Mouse (Mus musculus) lung, postnatal 4 days (tissue): ENCODE measurements around the gene Inppl1.

ENCODE experiments used
- DNase-seq, 2 experiments: peaks; one replicate each; pipeline ENCODE4 v3.0.0; 2021

The Inppl1 gene

GRCm38 (mm10) chr7:101837154-101837605 is 849 bp downstream of the Inppl1 start:
- no peak for DNase-seq

GRCm38 (mm10) chr7:101836271-101837153 is 1.5 kb downstream of the Inppl1 start:
- peak; percentile 72 to 76 for DNase-seq

GRCm38 (mm10) chr7:101835457-101836109 is 2.4 kb downstream of the Inppl1 start:
- no peak for DNase-seq

GRCm38 (mm10) chr7:101834903-101835302 is 3.1 kb downstream of the Inppl1 start:
- DNase-seq: no peak

GRCm38 (mm10) chr7:101833916-101834584 is 4.0 kb downstream of the Inppl1 start:
- DNase-seq: no peak

GRCm38 (mm10) chr7:101833352-101833751 is 4.7 kb downstream of the Inppl1 start:
- no peak for DNase-seq

GRCm38 (mm10) chr7:101832372-101832771 is 5.7 kb downstream of the Inppl1 start:
- DNase-seq: no peak

GRCm38 (mm10) chr7:101831437-101831836 is 6.6 kb downstream of the Inppl1 start:
- no peak for DNase-seq

GRCm38 (mm10) chr7:101830373-101830772 is 7.7 kb downstream of the Inppl1 start:
- DNase-seq: no peak

- no peak for DNase-seq
Observed at GRCm38 (mm10) chr7:101823758-101824630, 14.0 kb downstream of the Inppl1 start.

GRCm38 (mm10) chr7:101822836-101823757 is 14.9 kb downstream of the Inppl1 start:
- peak; percentile 51 to 57 for DNase-seq

GRCm38 (mm10) chr7:101821571-101822501 is 16.2 kb downstream of the Inppl1 start:
- peak; percentile 60 to 79 for DNase-seq

GRCm38 (mm10) chr7:101820295-101821030 is 17.6 kb downstream of the Inppl1 start:
- no peak for DNase-seq

- DNase-seq: no peak
Observed at GRCm38 (mm10) chr7:101817861-101818401, 20.1 kb downstream of the Inppl1 start, which contains the start of gene Phox2a. Gene Phox2a (plus strand): TSS chr7:101818313.

GRCm38 (mm10) chr7:101777053-101777452 is 61.0 kb downstream of the Inppl1 start:
- no peak for DNase-seq

- no peak for DNase-seq
Observed at GRCm38 (mm10) chr7:101772687-101773086, 65.3 kb downstream of the Inppl1 start.
